ENCODE assay signal across 16 mouse cellular contexts in genomic region chr1:136040874-136041273, GRCm38 (mm10). TPM values are rescaled to one million over a fixed set of nuclear protein-coding genes. Genes with fewer than 3 reads are reported as not detected.
DNase-seq lines count a peak whose midpoint lies in the region; ATAC-seq and TF ChIP-seq lines count a peak whose summit lies in the region.
"Had no signal": no experiment of that assay in that cellular context is flagged by ENCODE, and none has a peak within 500 bp of the region (broad histone marks: within the 10 kb centered on the region; RNA-seq: fewer than 3 reads in every experiment).

No protein-coding gene starts in this region.

- H3K4me3 ChIP-seq in heart, embryonic 11.5 days (ENCODE audit: low read depth, low read length), result no peak overlapping the region
- no peak overlapping the region for H3K4me3 ChIP-seq in limb, embryonic 11.5 days (ENCODE audit: low read depth, low read length)
- H3K4me3 ChIP-seq in limb, embryonic 10.5 days, result no peak overlapping the region
- peak overlapping the region; percentile 41; the same call in 1 of the 2 replicates for H3K4me3 ChIP-seq in cortical plate, adult 2 months (ENCODE audit: insufficient read depth, low read length)
- H3K4me3 ChIP-seq in myocyte, result no peak overlapping the region

- no peak for TF ChIP-seq POLR2A in cortical plate, adult 2 months (IDR thresholded peaks at IDR 0.05; ENCODE audit: extremely low read depth, insufficient read depth, low read length)
- TF ChIP-seq POLR2A in myocyte (IDR thresholded peaks at IDR 0.05; ENCODE audit: insufficient read length, low read depth), result no peak

- 0 out of 2 replicates have a peak, but pooled peaks have one; percentile 23 for ATAC-seq in heart, embryonic 11.5 days (replicated peaks; ENCODE audit: insufficient number of reproducible peaks, low FRiP score, low TSS enrichment)
- ATAC-seq in limb, embryonic 11.5 days (ENCODE audit: insufficient number of reproducible peaks, low FRiP score, low TSS enrichment, low read depth), result no peak
- ATAC-seq: activated CD4-positive, CD25-positive, alpha-beta regulatory T cell, adult 4 months had no signal

- no peaks in the 10 kb centered on the region for H3K4me1 ChIP-seq in heart, embryonic 11.5 days (ENCODE audit: control insufficient read depth, insufficient read depth, low read length)
- 0 out of 2 replicates have a peak, but pooled peaks cover 12% of the 10 kb centered on the region for H3K4me1 ChIP-seq in limb, embryonic 11.5 days (ENCODE audit: control insufficient read depth, insufficient read depth, low read length)
- H3K4me1 ChIP-seq in limb, embryonic 10.5 days, result peaks cover 20% of the 10 kb centered on the region; the same call in 1 of the 2 replicates
- H3K4me1 ChIP-seq in cortical plate, adult 2 months (ENCODE audit: control insufficient read depth, insufficient read depth, low read length), result peaks cover 2% of the 10 kb centered on the region

- 23% methylated on average over 4 of the region's 4 CpGs for WGBS in heart, embryonic 11.5 days (ENCODE audit: insufficient replicate concordance)
- 39% methylated on average over 4 of the region's 4 CpGs for WGBS in limb, embryonic 11.5 days
- WGBS in limb, embryonic 10.5 days, result 34% methylated on average over 4 of the region's 4 CpGs

- H3K9ac ChIP-seq in heart, embryonic 11.5 days (ENCODE audit: low read depth, low read length), result no peak overlapping the region
- H3K9ac ChIP-seq in limb, embryonic 11.5 days (ENCODE audit: low read length), result no peak overlapping the region

- no peak overlapping the region for H3ac ChIP-seq in myocyte (ENCODE audit: control insufficient read depth, insufficient read length)

- TF ChIP-seq CTCF in cortical plate, adult 2 months (IDR thresholded peaks at IDR 0.05; ENCODE audit: extremely low read depth, insufficient read depth, low read length), result no peak

- no peaks in the 10 kb centered on the region for H3K9me3 ChIP-seq in heart, embryonic 11.5 days (replicated peaks; ENCODE audit: control insufficient read depth, low read length)
- H3K9me3 ChIP-seq in limb, embryonic 11.5 days (ENCODE audit: control insufficient read depth, low read length), result no peaks in the 10 kb centered on the region
- no peaks in the 10 kb centered on the region for H3K9me3 ChIP-seq in limb, embryonic 10.5 days (replicated peaks)

- no peak overlapping the region for H3K27ac ChIP-seq in heart, embryonic 11.5 days (ENCODE audit: low read depth, low read length)
- no peak overlapping the region for H3K27ac ChIP-seq in limb, embryonic 11.5 days (replicated peaks; ENCODE audit: low read depth, low read length)
- H3K27ac ChIP-seq in limb, embryonic 10.5 days, result no peak overlapping the region
- no peak overlapping the region for H3K27ac ChIP-seq in cortical plate, adult 2 months (ENCODE audit: insufficient read depth, low read length)

- H3K79me2 ChIP-seq in myocyte (ENCODE audit: control insufficient read depth, insufficient read depth), result no peaks in the 10 kb centered on the region

- no peak for DNase-seq in heart, adult 9 months (ENCODE audit: low spot score in 2 of 2)
- no peak for DNase-seq in limb, embryonic 11.5 days (ENCODE audit: low spot score)
- no peak for DNase-seq in limb, embryonic 10.5 days (ENCODE audit: low spot score)
- DNase-seq in layer of hippocampus, postnatal 10 days (ENCODE audit: low spot score in 2 of 2), result no peak
- DNase-seq: cerebellum, postnatal 36 days; kidney, adult 11 months; retina, postnatal 1 day; thymus, postnatal 25 days had no signal

- H3K36me3 ChIP-seq in heart, embryonic 11.5 days (ENCODE audit: control insufficient read depth, insufficient read depth, low read length), result 0 out of 2 replicates have a peak, but pooled peaks cover under 1% of the 10 kb centered on the region
- H3K36me3 ChIP-seq in limb, embryonic 11.5 days (ENCODE audit: control insufficient read depth, insufficient read depth, low read length), result peaks cover 1% of the 10 kb centered on the region; the same call in 1 of the 2 replicates
- H3K36me3 ChIP-seq in limb, embryonic 10.5 days, result peaks cover 2% of the 10 kb centered on the region
- H3K36me3 ChIP-seq in myocyte (ENCODE audit: control insufficient read depth, insufficient read depth), result no peaks in the 10 kb centered on the region

- peaks cover 11% of the 10 kb centered on the region; the same call in 1 of the 2 replicates for H3K27me3 ChIP-seq in heart, embryonic 11.5 days (ENCODE audit: control insufficient read depth, insufficient read depth, low read length)
- 0 out of 2 replicates have a peak, but pooled peaks cover 4% of the 10 kb centered on the region for H3K27me3 ChIP-seq in limb, embryonic 11.5 days (ENCODE audit: control insufficient read depth, insufficient read depth, low read length)
- H3K27me3 ChIP-seq in limb, embryonic 10.5 days (ENCODE audit: low read depth, poor library complexity, severe bottlenecking), result peaks cover 39% of the 10 kb centered on the region
- H3K27me3 ChIP-seq in myocyte (ENCODE audit: control insufficient read depth, insufficient read depth, insufficient read length), result peaks cover 5% of the 10 kb centered on the region

- H3K4me2 ChIP-seq in heart, embryonic 11.5 days, result no peak overlapping the region; the same call in 1 of the 2 replicates
- H3K4me2 ChIP-seq in limb, embryonic 11.5 days (ENCODE audit: low read depth, severe bottlenecking), result peak overlapping the region; percentile 10; the same call in 1 of the 2 replicates
- peak overlapping the region; percentile 18 for H3K4me2 ChIP-seq in myocyte (ENCODE audit: low read depth)

TF ChIP-seq in myocyte, 11 proteins besides CTCF, POLR2A, EP300 and RAD21:
- TF ChIP-seq CEBPB (IDR thresholded peaks at IDR 0.05; ENCODE audit: insufficient read depth, poor library complexity, severe bottlenecking) (no peak), POLR2AphosphoS2 (IDR thresholded peaks at IDR 0.05; ENCODE audit: insufficient read length, low read depth) (no peak), MYOG (IDR thresholded peaks at IDR 0.05; ENCODE audit: control insufficient read depth in 1 of 3, insufficient read depth in 1 of 3, insufficient read length in 2 of 3, low read depth in 2 of 3) (no peak), TCF12 (IDR thresholded peaks at IDR 0.05; ENCODE audit: insufficient read depth, poor library complexity, severe bottlenecking) (no peak), MAX (IDR thresholded peaks at IDR 0.05; ENCODE audit: low read depth) (no peak), MYOD1 (IDR thresholded peaks at IDR 0.05; ENCODE audit: control insufficient read depth in 1 of 3, insufficient read length in 2 of 3, low read depth in 2 of 3) (peak in 1 of 3 experiments; percentile 62), REST (IDR thresholded peaks at IDR 0.05; ENCODE audit: insufficient read depth, insufficient read length) (no peak)

RNA-seq across cellular contexts. Expression of gene Ascl5, which starts 9.7 kb away (rescaled TPM):
- 0.44 TPM in 1 of 2 replicates, not detected in the other for polyA plus RNA-seq in heart, embryonic 11.5 days (2014; fragmentation: Nextera tagmentation; extraction: Ambion mirVana)
- not detected in 2 replicates for polyA plus RNA-seq in limb, embryonic 11.5 days (2014; fragmentation: Nextera tagmentation; extraction: Ambion mirVana)
- not detected in 2 replicates for polyA plus RNA-seq in limb, embryonic 10.5 days (2016; fragmentation: Nextera tagmentation; extraction: Ambion mirVana)
- 2.0 TPM in 2 replicates for polyA plus RNA-seq in cortical plate, adult 2 months (2012; rRNA removed)
- polyA plus RNA-seq in myocyte (2012; fragmentation: generic; extraction: Trizol), result 0.36 TPM
- total RNA-seq in layer of hippocampus, postnatal 10 days (2021), result under 1 TPM in 1 of 2 experiments, not detected in 1; 0.71 TPM
- total RNA-seq: gastrocnemius, adult 8-10 months; layer of hippocampus, adult 18-20 months had no signal
- polyA plus RNA-seq: activated CD4-positive, CD25-positive, alpha-beta regulatory T cell, adult 4 months; heart, embryonic 16.5 days; spleen, adult 2 months had no signal

RNA-seq across cellular contexts. Expression of gene Cacna1s, which starts 11.7 kb away (rescaled TPM):
- polyA plus RNA-seq in heart, embryonic 11.5 days (2014; fragmentation: Nextera tagmentation; extraction: Ambion mirVana), result 0.69 and 0.79 TPM in 2 replicates
- polyA plus RNA-seq in limb, embryonic 11.5 days (2014; fragmentation: Nextera tagmentation; extraction: Ambion mirVana), result 0.17 and 0.21 TPM in 2 replicates
- 0.06 TPM in 1 of 2 replicates, not detected in the other for polyA plus RNA-seq in limb, embryonic 10.5 days (2016; fragmentation: Nextera tagmentation; extraction: Ambion mirVana)
- polyA plus RNA-seq in cortical plate, adult 2 months (2012; rRNA removed), result 0.89 and 0.98 TPM in 2 replicates
- 177 TPM for polyA plus RNA-seq in myocyte (2012; fragmentation: generic; extraction: Trizol)
- total RNA-seq in layer of hippocampus, postnatal 10 days (2021), result 1 to 10 TPM in 1 of 2 experiments, under 1 TPM in 1; 0.80 to 1.3 TPM

RNA-seq across cellular contexts. Expression of gene Tmem9, which starts 32.9 kb away (rescaled TPM):
- polyA plus RNA-seq in heart, embryonic 11.5 days (2014; fragmentation: Nextera tagmentation; extraction: Ambion mirVana), result 65.0 and 106 TPM in 2 replicates
- 60.6 and 99.8 TPM in 2 replicates for polyA plus RNA-seq in limb, embryonic 11.5 days (2014; fragmentation: Nextera tagmentation; extraction: Ambion mirVana)
- 147 and 162 TPM in 2 replicates for polyA plus RNA-seq in limb, embryonic 10.5 days (2016; fragmentation: Nextera tagmentation; extraction: Ambion mirVana)
- 101 TPM in 2 replicates for polyA plus RNA-seq in cortical plate, adult 2 months (2012; rRNA removed)
- 127 TPM for polyA plus RNA-seq in myocyte (2012; fragmentation: generic; extraction: Trizol)
- total RNA-seq in layer of hippocampus, postnatal 10 days (2021), result 10 to 100 TPM; 69.7 to 81.4 TPM

RNA-seq across cellular contexts. Expression of gene Igfn1, which starts 34.7 kb away (rescaled TPM):
- polyA plus RNA-seq in heart, embryonic 11.5 days (2014; fragmentation: Nextera tagmentation; extraction: Ambion mirVana), result 0.04 TPM in 1 of 2 replicates, not detected in the other
- 0.13 and 0.17 TPM in 2 replicates for polyA plus RNA-seq in limb, embryonic 11.5 days (2014; fragmentation: Nextera tagmentation; extraction: Ambion mirVana)
- polyA plus RNA-seq in limb, embryonic 10.5 days (2016; fragmentation: Nextera tagmentation; extraction: Ambion mirVana), result 0.04 TPM in 1 of 2 replicates, not detected in the other
- 28.8 and 34.2 TPM in 2 replicates for polyA plus RNA-seq in cortical plate, adult 2 months (2012; rRNA removed)
- polyA plus RNA-seq in myocyte (2012; fragmentation: generic; extraction: Trizol), result 7.1 TPM
- under 1 TPM; 0.04 to 0.23 TPM for total RNA-seq in layer of hippocampus, postnatal 10 days (2021)
- polyA plus RNA-seq: activated CD4-positive, CD25-positive, alpha-beta regulatory T cell, adult 4 months; heart, embryonic 16.5 days; spleen, adult 2 months had no signal

Comparison
In these comparisons a context has a peak if more than half of its experiments do, and no peak if none do; other contexts are left out.
1. RNA of gene Cacna1s, which starts 11.7 kb away (polyA plus RNA-seq): 177 TPM in myocyte (single experiment); 0.89 to 0.98 TPM in cortical plate, adult 2 months, 0.69 to 0.79 TPM in heart, embryonic 11.5 days, 0.17 to 0.21 TPM in limb, embryonic 11.5 days and 0.06 TPM in limb, embryonic 10.5 days; every median in the first group is over 10 times any median in the second.